Mouse (Mus musculus) hindbrain, embryonic 10.5 days (tissue): ENCODE data around the gene Aldh1a7. TPM values are rescaled to one million over a fixed set of nuclear protein-coding genes. Genes with fewer than 3 reads are reported as not detected.

Experiments used
- DNase-seq: peaks from one replicate; pipeline ENCODE4 v3.0.0-alpha.2; 2017; ENCODE audit warnings: low spot score
- H3K27ac ChIP-seq: fragments of 300-500 bp; sonication (generic); 2 replicates; pipeline ENCODE4 v1.5.1; 2016; ENCODE audit warnings: mild to moderate bottlenecking, moderate library complexity
- H3K27me3 ChIP-seq: fragments of 300-500 bp; sonication (generic); 2 replicates; pipeline ENCODE4 v1.6.1; 2016; ENCODE audit warnings: mild to moderate bottlenecking; ENCODE audit not compliant: poor library complexity, insufficient read depth, severe bottlenecking
- H3K36me3 ChIP-seq: fragments of 300-500 bp; sonication (generic); 2 replicates; pipeline ENCODE4 v1.6.1; 2016; ENCODE audit warnings: mild to moderate bottlenecking, moderate library complexity
- H3K4me1 ChIP-seq: fragments of 300-500 bp; sonication (generic); replicated peaks from 2 replicates; pipeline ENCODE4 v1.6.1; 2016; ENCODE audit warnings: mild to moderate bottlenecking
- H3K4me3 ChIP-seq: fragments of 300-500 bp; sonication (generic); 2 replicates; pipeline ENCODE4 v1.5.1; 2016; ENCODE audit warnings: mild to moderate bottlenecking, moderate library complexity
- H3K9me3 ChIP-seq: fragments of 300-500 bp; sonication (generic); 2 replicates; pipeline ENCODE4 v1.6.1; 2016; ENCODE audit warnings: mild to moderate bottlenecking, moderate library complexity
- WGBS: fragments of 180-500 bp; shearing (Covaris S2); methylation state at CpG from one replicate; pipeline ENCODE4 v1.1.7; 2016; 5-methylcytosine and 5-hydroxymethylcytosine counted together
- polyA plus RNA-seq: library from polyadenylated mRNA; unstranded; fragments of >200 nt; fragmentation: Nextera tagmentation; extraction: Ambion mirVana; gene quantifications from 2 replicates; pipeline ENCODE4 v1.2.1, GENCODE M21; 2016

Aldh1a7 gene
- polyA plus RNA-seq, result 0.77 and 1.1 TPM in 2 replicates

GRCm38 (mm10) chr19:20727381-20727780 is at the start of gene Aldh1a7:
Gene Aldh1a7, minus strand, starts transcription at chr19:20727562.
- peak; percentile 7 for DNase-seq
- no peak within 1 kb of the TSS for H3K4me3 ChIP-seq
- no peaks in the 10 kb centered on the region for H3K36me3 ChIP-seq
- 71% methylated on average over 2 of the region's 2 CpGs for WGBS
- H3K27ac ChIP-seq, result no peak within 1 kb of the TSS
- H3K4me1 ChIP-seq, result no peaks in the 10 kb centered on the region
- H3K9me3 ChIP-seq, result no peaks in the 10 kb centered on the region
- H3K27me3 ChIP-seq, result no peaks in the 10 kb centered on the region

GRCm38 (mm10) chr19:20775681-20776080 is 48.3 kb upstream of the Aldh1a7 start:
- no peak for DNase-seq
- Histone ChIP-seq H3K27ac (no peak overlapping the region), H3K9me3 (no peaks in the 10 kb centered on the region), H3K36me3 (no peaks in the 10 kb centered on the region), H3K27me3 (no peaks in the 10 kb centered on the region), H3K4me1 (no peaks in the 10 kb centered on the region), H3K4me3 (no peak overlapping the region)
- WGBS, result 71% methylated on average over 2 of the region's 2 CpGs

GRCm38 (mm10) chr19:20773941-20774340 is 46.6 kb upstream of the Aldh1a7 start:
- 91% methylated on average over 7 of the region's 7 CpGs for WGBS
- no peaks in the 10 kb centered on the region for H3K4me1 ChIP-seq
- H3K9me3 ChIP-seq, result no peaks in the 10 kb centered on the region
- H3K4me3 ChIP-seq, result no peak overlapping the region
- no peak for DNase-seq
- H3K27ac ChIP-seq, result no peak overlapping the region
- no peaks in the 10 kb centered on the region for H3K27me3 ChIP-seq
- H3K36me3 ChIP-seq, result no peaks in the 10 kb centered on the region

GRCm38 (mm10) chr19:20764214-20764613 is 36.9 kb upstream of the Aldh1a7 start:
- 19% methylated on average over 1 of the region's 1 CpGs for WGBS
- Histone ChIP-seq H3K27ac (no peak overlapping the region), H3K9me3 (no peaks in the 10 kb centered on the region), H3K27me3 (no peaks in the 10 kb centered on the region), H3K4me1 (no peaks in the 10 kb centered on the region), H3K36me3 (no peaks in the 10 kb centered on the region), H3K4me3 (no peak overlapping the region)
- no peak for DNase-seq

- no peak for DNase-seq
- no peaks in the 10 kb centered on the region for H3K4me1 ChIP-seq
- H3K27me3 ChIP-seq, result no peaks in the 10 kb centered on the region
- H3K27ac ChIP-seq, result no peak overlapping the region
- H3K9me3 ChIP-seq, result no peaks in the 10 kb centered on the region
- H3K4me3 ChIP-seq, result no peak overlapping the region
- WGBS, result 77% methylated on average over 4 of the region's 4 CpGs
- no peaks in the 10 kb centered on the region for H3K36me3 ChIP-seq
These were observed 34.5 kb upstream of the Aldh1a7 start for GRCm38 (mm10) chr19:20761675-20762426.

- no peaks in the 10 kb centered on the region for H3K9me3 ChIP-seq
- no peak for DNase-seq
- H3K36me3 ChIP-seq, result no peaks in the 10 kb centered on the region
- H3K4me3 ChIP-seq, result no peak overlapping the region
- no peak overlapping the region for H3K27ac ChIP-seq
- no peaks in the 10 kb centered on the region for H3K4me1 ChIP-seq
- WGBS, result 89% methylated on average over 3 of the region's 3 CpGs
- no peaks in the 10 kb centered on the region for H3K27me3 ChIP-seq
These were observed 33.8 kb upstream of the Aldh1a7 start for GRCm38 (mm10) chr19:20761119-20761518.

GRCm38 (mm10) chr19:20744630-20745029 is 17.3 kb upstream of the Aldh1a7 start:
- 87% methylated on average over 1 of the region's 1 CpGs for WGBS
- H3K4me1 ChIP-seq, result no peaks in the 10 kb centered on the region
- H3K27ac ChIP-seq, result no peak overlapping the region
- H3K4me3 ChIP-seq, result no peak overlapping the region
- no peak for DNase-seq
- H3K36me3 ChIP-seq, result no peaks in the 10 kb centered on the region
- no peaks in the 10 kb centered on the region for H3K9me3 ChIP-seq
- H3K27me3 ChIP-seq, result no peaks in the 10 kb centered on the region

- Histone ChIP-seq H3K36me3 (no peaks in the 10 kb centered on the region), H3K9me3 (no peaks in the 10 kb centered on the region), H3K4me3 (no peak overlapping the region), H3K27ac (no peak overlapping the region), H3K4me1 (no peaks in the 10 kb centered on the region), H3K27me3 (no peaks in the 10 kb centered on the region)
- WGBS, result 81% methylated on average over 1 of the region's 1 CpGs
- no peak for DNase-seq
These were observed 916 bp upstream of the Aldh1a7 start for GRCm38 (mm10) chr19:20728278-20728677.

- Histone ChIP-seq H3K9me3 (no peaks in the 10 kb centered on the region), H3K27ac (no peak overlapping the region), H3K27me3 (no peaks in the 10 kb centered on the region), H3K4me3 (no peak overlapping the region), H3K36me3 (no peaks in the 10 kb centered on the region), H3K4me1 (no peaks in the 10 kb centered on the region)
- 80% methylated on average over 2 of the region's 2 CpGs for WGBS
- no peak for DNase-seq
These were observed 4.4 kb downstream of the Aldh1a7 start for GRCm38 (mm10) chr19:20722913-20723312.

GRCm38 (mm10) chr19:20720298-20720697 is 7.1 kb downstream of the Aldh1a7 start:
- no peak overlapping the region for H3K27ac ChIP-seq
- no peaks in the 10 kb centered on the region for H3K36me3 ChIP-seq
- no peak overlapping the region for H3K4me3 ChIP-seq
- DNase-seq, result no peak
- no peaks in the 10 kb centered on the region for H3K27me3 ChIP-seq
- no peaks in the 10 kb centered on the region for H3K9me3 ChIP-seq
- WGBS, result 89% methylated on average over 2 of the region's 2 CpGs
- no peaks in the 10 kb centered on the region for H3K4me1 ChIP-seq

GRCm38 (mm10) chr19:20715617-20716016 is 11.7 kb downstream of the Aldh1a7 start:
- no peak for DNase-seq
- H3K36me3 ChIP-seq, result no peaks in the 10 kb centered on the region
- no peak overlapping the region for H3K27ac ChIP-seq
- no peaks in the 10 kb centered on the region for H3K27me3 ChIP-seq
- no peaks in the 10 kb centered on the region for H3K4me1 ChIP-seq
- WGBS, result 79% methylated on average over 3 of the region's 3 CpGs
- H3K4me3 ChIP-seq, result no peak overlapping the region
- no peaks in the 10 kb centered on the region for H3K9me3 ChIP-seq

GRCm38 (mm10) chr19:20715093-20715492 is 12.3 kb downstream of the Aldh1a7 start:
- H3K27me3 ChIP-seq, result no peaks in the 10 kb centered on the region

GRCm38 (mm10) chr19:20714543-20714942 is 12.8 kb downstream of the Aldh1a7 start:
- H3K4me1 ChIP-seq, result no peaks in the 10 kb centered on the region
- H3K27me3 ChIP-seq, result no peaks in the 10 kb centered on the region
- H3K9me3 ChIP-seq, result no peaks in the 10 kb centered on the region
- H3K27ac ChIP-seq, result no peak overlapping the region
- DNase-seq, result no peak
- no peaks in the 10 kb centered on the region for H3K36me3 ChIP-seq
- 83% methylated on average over 4 of the region's 4 CpGs for WGBS
- no peak overlapping the region for H3K4me3 ChIP-seq

More at GRCm38 (mm10) chr19:20715093-20715492, 12.3 kb downstream of the Aldh1a7 start:
- no peak overlapping the region for H3K4me3 ChIP-seq
- no peaks in the 10 kb centered on the region for H3K4me1 ChIP-seq
- no peak for DNase-seq
- H3K36me3 ChIP-seq, result no peaks in the 10 kb centered on the region
- 100% methylated on average over 1 of the region's 1 CpGs for WGBS
- H3K9me3 ChIP-seq, result no peaks in the 10 kb centered on the region
- no peak overlapping the region for H3K27ac ChIP-seq

GRCm38 (mm10) chr19:20707159-20707558 is 20.2 kb downstream of the Aldh1a7 start:
- no peaks in the 10 kb centered on the region for H3K27me3 ChIP-seq
- no peak overlapping the region for H3K4me3 ChIP-seq
- no peaks in the 10 kb centered on the region for H3K36me3 ChIP-seq
- H3K27ac ChIP-seq, result no peak overlapping the region
- H3K9me3 ChIP-seq, result no peaks in the 10 kb centered on the region
- no peak for DNase-seq
- H3K4me1 ChIP-seq, result peaks cover 6% of the 10 kb centered on the region
